Mouse (Mus musculus) heart, postnatal 0 days (tissue): Measurements from ENCODE around the gene Cds1.

ENCODE experiments used
- CTCF ChIP-seq: IDR thresholded peaks from 2 replicates; pipeline ENCODE4 v1.5.1; 2016; ENCODE audit warnings: antibody characterized with exemption, control low read depth, low read depth
- EP300 ChIP-seq: IDR thresholded peaks from 2 replicates; pipeline ENCODE4 v1.6.1; 2016; ENCODE audit warnings: antibody characterized with exemption, low read depth

DNA sequence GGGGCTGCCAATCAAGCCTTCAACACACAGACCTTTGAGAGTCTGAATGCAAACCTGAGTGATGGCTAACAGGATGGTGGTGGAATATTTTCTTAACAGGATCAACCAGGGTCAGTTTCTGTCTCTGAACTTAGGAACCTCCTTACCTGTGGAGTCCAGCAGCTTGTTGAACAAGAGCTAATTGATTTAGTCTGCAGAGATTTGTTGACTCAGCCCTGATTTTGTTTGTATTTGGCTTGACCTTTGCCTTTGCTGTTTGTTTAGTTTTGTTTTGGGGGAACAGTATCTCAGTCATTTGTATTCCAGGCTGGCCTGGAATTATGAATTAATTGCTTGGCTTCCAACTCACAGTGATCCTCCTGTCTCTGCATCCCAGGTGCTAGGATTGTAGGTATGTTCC, 7.3 kb upstream of the Cds1 start:
- TF ChIP-seq CTCF (no peak), EP300 (no peak)
